Mouse (Mus musculus) heart, embryonic 14.5 days (tissue): Measurements from ENCODE around the gene Lpin1. TPM values are rescaled to one million over a fixed set of nuclear protein-coding genes. Genes with fewer than 3 reads are reported as not detected.

Source experiments
- ATAC-seq: fragments of 200-750 bp; cut with Nextera tagmentation; 2 replicates; pipeline ENCODE4 v1.8.0; 2017; ENCODE audit warnings: low read depth, moderate TSS enrichment; ENCODE audit not compliant: insufficient number of reproducible peaks, insufficient read depth, low FRiP score
- H3K27ac ChIP-seq, 2 experiments: fragments of 200-500 bp in 1 of 2; fragments of 300-500 bp in 1 of 2; sonication (generic) in 1 of 2; replicated peaks in 1 of 2; 2 replicates each; pipeline ENCODE4 v1.5.1; 2012 to 2014; ENCODE audit warnings: low read depth in 2 of 2, low read length in 2 of 2, control low read depth in 1 of 2, mild to moderate bottlenecking in 1 of 2, mixed read lengths in 1 of 2; ENCODE audit not compliant: control insufficient read depth in 1 of 2, insufficient read depth in 1 of 2
- H3K27me3 ChIP-seq: fragments of 300-500 bp; sonication (generic); 2 replicates; pipeline ENCODE4 v1.6.1; 2014; ENCODE audit warnings: mild to moderate bottlenecking, low read length, control low read depth; ENCODE audit not compliant: control insufficient read depth, insufficient read depth
- H3K36me3 ChIP-seq: fragments of 300-500 bp; sonication (generic); 2 replicates; pipeline ENCODE4 v1.6.1; 2014; ENCODE audit warnings: mild to moderate bottlenecking, control low read depth, low read length, mixed read lengths; ENCODE audit not compliant: control insufficient read depth, insufficient read depth
- H3K4me1 ChIP-seq, 2 experiments: fragments of 200-500 bp in 1 of 2; fragments of 300-500 bp in 1 of 2; sonication (generic) in 1 of 2; 2 replicates each; pipeline ENCODE4 v1.6.1; 2012 to 2014; ENCODE audit warnings: low read length in 2 of 2, control low read depth in 1 of 2, mixed read lengths in 1 of 2; ENCODE audit not compliant: control insufficient read depth in 2 of 2, insufficient read depth in 2 of 2
- H3K4me2 ChIP-seq: fragments of 300-500 bp; sonication (generic); 2 replicates; pipeline ENCODE4 v1.6.1; 2014; ENCODE audit warnings: mild to moderate bottlenecking, low read length
- H3K4me3 ChIP-seq, 2 experiments: fragments of 200-500 bp in 1 of 2; fragments of 300-500 bp in 1 of 2; sonication (generic) in 1 of 2; 2 replicates each; pipeline ENCODE4 v1.5.1; 2012 to 2014; ENCODE audit warnings: low read length in 2 of 2, mild to moderate bottlenecking in 2 of 2, control low read depth in 1 of 2, low read depth in 1 of 2, moderate library complexity in 1 of 2; ENCODE audit not compliant: control insufficient read depth in 1 of 2, insufficient read depth in 1 of 2
- H3K9ac ChIP-seq: fragments of 300-500 bp; sonication (generic); 2 replicates; pipeline ENCODE4 v1.6.1; 2014; ENCODE audit warnings: mild to moderate bottlenecking, low read length
- H3K9me3 ChIP-seq: fragments of 300-500 bp; sonication (generic); 2 replicates; pipeline ENCODE4 v1.6.1; 2016; ENCODE audit warnings: low read length, control low read depth; ENCODE audit not compliant: control insufficient read depth
- WGBS: fragments of 180-500 bp; shearing (Covaris S2); extraction: QIAGEN DNeasy Blood & Tissue Kit; methylation state at CpG from one replicate; pipeline ENCODE4 v1.1.7; 2014; 5-methylcytosine and 5-hydroxymethylcytosine counted together
- polyA plus RNA-seq: library from polyadenylated mRNA; unstranded; fragments of >200 nt; fragmentation: Nextera tagmentation; extraction: Ambion mirVana; gene quantifications from 2 replicates; pipeline ENCODE4 v1.2.1, GENCODE M21; 2014

The Lpin1 gene
- polyA plus RNA-seq, 1 experiment from 2014 or later: 7.4 TPM

- ATAC-seq: no peak
- no peak overlapping the region for H3K4me3 ChIP-seq
- no peak overlapping the region for H3K4me2 ChIP-seq
- no peaks in the 10 kb centered on the region for H3K27me3 ChIP-seq
- no peak overlapping the region for H3K27ac ChIP-seq
- no peaks in the 10 kb centered on the region for H3K36me3 ChIP-seq
- no peaks in the 10 kb centered on the region for H3K9me3 ChIP-seq
- 84% methylated on average over 2 of the region's 2 CpGs for WGBS
- H3K9ac ChIP-seq: no peak overlapping the region
- peaks cover 17 to 21% of the 10 kb centered on the region in 2 experiments for H3K4me1 ChIP-seq
These were observed 5.0 kb upstream of the Lpin1 start for GRCm38 (mm10) chr12:16615738-16616137.

GRCm38 (mm10) chr12:16614556-16614955 is 3.8 kb upstream of the Lpin1 start:
- ATAC-seq: no peak
- no peak overlapping the region for H3K4me2 ChIP-seq
- no peaks in the 10 kb centered on the region for H3K36me3 ChIP-seq
- H3K27me3 ChIP-seq: no peaks in the 10 kb centered on the region
- H3K4me1 ChIP-seq: peaks cover 11 to 12% of the 10 kb centered on the region in 2 experiments
- no peak overlapping the region for H3K9ac ChIP-seq
- 0 out of 2 replicates have a peak, but pooled peaks cover 5% of the 10 kb centered on the region for H3K9me3 ChIP-seq
- no peak overlapping the region for H3K4me3 ChIP-seq
- WGBS: 56% methylated on average over 3 of the region's 3 CpGs
- H3K27ac ChIP-seq: no peak overlapping the region

- WGBS: 53% methylated on average over 5 of the region's 5 CpGs
- 0 out of 2 replicates have a peak, but pooled peaks cover 8% of the 10 kb centered on the region for H3K9me3 ChIP-seq
- H3K27ac ChIP-seq: no peak overlapping the region
- no peak overlapping the region for H3K4me2 ChIP-seq
- H3K36me3 ChIP-seq: no peaks in the 10 kb centered on the region
- no peak overlapping the region for H3K9ac ChIP-seq
- no peaks in the 10 kb centered on the region for H3K4me1 ChIP-seq
- no peak overlapping the region for H3K4me3 ChIP-seq
- no peak for ATAC-seq
- no peaks in the 10 kb centered on the region for H3K27me3 ChIP-seq
These were observed 5.1 kb downstream of the Lpin1 start for GRCm38 (mm10) chr12:16605624-16606023.

GRCm38 (mm10) chr12:16602271-16602670 is 8.5 kb downstream of the Lpin1 start:
- Histone ChIP-seq H3K36me3 (no peaks in the 10 kb centered on the region), H3K4me3 (no peak overlapping the region), H3K9ac (no peak overlapping the region), H3K4me1 (no peaks in the 10 kb centered on the region), H3K4me2 (no peak overlapping the region), H3K27me3 (no peaks in the 10 kb centered on the region), H3K27ac (no peak overlapping the region), H3K9me3 (no peaks in the 10 kb centered on the region)
- no peak for ATAC-seq
- WGBS: 81% methylated on average over 4 of the region's 4 CpGs

- WGBS: 45% methylated on average over 1 of the region's 1 CpGs
- Histone ChIP-seq H3K27ac (no peak overlapping the region), H3K27me3 (no peaks in the 10 kb centered on the region), H3K4me2 (no peak overlapping the region), H3K36me3 (no peaks in the 10 kb centered on the region), H3K4me1 (no peaks in the 10 kb centered on the region), H3K9ac (no peak overlapping the region), H3K9me3 (no peaks in the 10 kb centered on the region), H3K4me3 (no peak overlapping the region)
- ATAC-seq: no peak
These were observed 10.4 kb downstream of the Lpin1 start for GRCm38 (mm10) chr12:16600374-16600773.

GRCm38 (mm10) chr12:16599359-16599758 is 11.4 kb downstream of the Lpin1 start:
- Histone ChIP-seq H3K9ac (no peak overlapping the region), H3K36me3 (no peaks in the 10 kb centered on the region), H3K4me3 (no peak overlapping the region), H3K4me2 (no peak overlapping the region), H3K9me3 (no peaks in the 10 kb centered on the region), H3K4me1 (no peaks in the 10 kb centered on the region), H3K27ac (no peak overlapping the region), H3K27me3 (no peaks in the 10 kb centered on the region)
- 72% methylated on average over 3 of the region's 3 CpGs for WGBS
- ATAC-seq: no peak

GRCm38 (mm10) chr12:16593761-16594160 is 17.0 kb downstream of the Lpin1 start:
- Histone ChIP-seq H3K27ac (no peak overlapping the region), H3K4me1 (peaks cover 16 to 22% of the 10 kb centered on the region in 2 experiments), H3K4me2 (no peak overlapping the region), H3K9ac (no peak overlapping the region), H3K27me3 (no peaks in the 10 kb centered on the region), H3K36me3 (no peaks in the 10 kb centered on the region), H3K9me3 (no peaks in the 10 kb centered on the region), H3K4me3 (no peak overlapping the region)
- 87% methylated on average over 7 of the region's 7 CpGs for WGBS
- ATAC-seq: no peak

GRCm38 (mm10) chr12:16593014-16593413 is 17.8 kb downstream of the Lpin1 start:
- Histone ChIP-seq H3K36me3 (no peaks in the 10 kb centered on the region), H3K9me3 (no peaks in the 10 kb centered on the region), H3K4me3 (no peak overlapping the region), H3K27me3 (no peaks in the 10 kb centered on the region), H3K4me2 (no peak overlapping the region), H3K27ac (no peak overlapping the region), H3K9ac (no peak overlapping the region), H3K4me1 (peaks cover 23 to 29% of the 10 kb centered on the region in 2 experiments)
- 71% methylated on average over 7 of the region's 7 CpGs for WGBS
- no peak for ATAC-seq
